Mouse (Mus musculus) stomach, embryonic 14.5 days (tissue): Measurements from ENCODE around the gene Ext2. TPM values are rescaled to one million over a fixed set of nuclear protein-coding genes. Genes with fewer than 3 reads are reported as not detected.
A peak's percentile ranks its signal among the peaks of the same experiment; 100 is the strongest.

Experiments used
- ATAC-seq: fragments of 200-750 bp; cut with Nextera tagmentation; 2 replicates; pipeline ENCODE4 v1.8.0; 2017; ENCODE audit warnings: low read depth, moderate TSS enrichment; ENCODE audit not compliant: insufficient number of reproducible peaks, insufficient read depth, low FRiP score
- H3K27ac ChIP-seq: fragments of 300-500 bp; sonication (generic); 2 replicates; pipeline ENCODE4 v1.5.1; 2014; ENCODE audit warnings: mild to moderate bottlenecking, low read length, moderate library complexity, mixed read lengths
- H3K27me3 ChIP-seq: fragments of 300-500 bp; sonication (generic); 2 replicates; pipeline ENCODE4 v1.6.1; 2014; ENCODE audit warnings: low read length, control low read depth, mixed read lengths; ENCODE audit not compliant: control insufficient read depth, insufficient read depth
- H3K36me3 ChIP-seq: fragments of 300-500 bp; sonication (generic); 2 replicates; pipeline ENCODE4 v1.6.1; 2014; ENCODE audit warnings: mild to moderate bottlenecking, control low read depth, low read length, moderate library complexity, mixed read lengths; ENCODE audit not compliant: control insufficient read depth, insufficient read depth
- H3K4me1 ChIP-seq: fragments of 300-500 bp; sonication (generic); 2 replicates; pipeline ENCODE4 v1.6.1; 2014; ENCODE audit warnings: low read length, control low read depth, mixed read lengths; ENCODE audit not compliant: control insufficient read depth, insufficient read depth
- H3K4me2 ChIP-seq: fragments of 300-500 bp; sonication (generic); replicated peaks from 2 replicates; pipeline ENCODE4 v1.6.1; 2014; ENCODE audit warnings: low read depth, low read length, control low read depth
- H3K4me3 ChIP-seq: fragments of 300-500 bp; sonication (generic); 2 replicates; pipeline ENCODE4 v1.5.1; 2014; ENCODE audit warnings: low read depth, low read length, control low read depth
- H3K9ac ChIP-seq: fragments of 300-500 bp; sonication (generic); replicated peaks from 2 replicates; pipeline ENCODE4 v1.6.1; 2014; ENCODE audit warnings: low read depth, mild to moderate bottlenecking, control low read depth, low read length, moderate library complexity, mixed read lengths
- H3K9me3 ChIP-seq: fragments of 300-500 bp; sonication (generic); 2 replicates; pipeline ENCODE4 v1.6.1; 2016; ENCODE audit warnings: low read depth, low read length, control low read depth; ENCODE audit not compliant: control insufficient read depth
- WGBS: fragments of 180-500 bp; shearing (Covaris S2); extraction: QIAGEN DNeasy Blood & Tissue Kit; methylation state at CpG from one replicate; pipeline ENCODE4 v1.1.7; 2014; 5-methylcytosine and 5-hydroxymethylcytosine counted together
- polyA plus RNA-seq: library from polyadenylated mRNA; unstranded; fragments of >200 nt; fragmentation: Nextera tagmentation; extraction: Ambion mirVana; gene quantifications from 2 replicates; pipeline ENCODE4 v1.2.1, GENCODE M21; 2014

The Ext2 gene
- polyA plus RNA-seq, result 110 and 113 TPM in 2 replicates

DNA sequence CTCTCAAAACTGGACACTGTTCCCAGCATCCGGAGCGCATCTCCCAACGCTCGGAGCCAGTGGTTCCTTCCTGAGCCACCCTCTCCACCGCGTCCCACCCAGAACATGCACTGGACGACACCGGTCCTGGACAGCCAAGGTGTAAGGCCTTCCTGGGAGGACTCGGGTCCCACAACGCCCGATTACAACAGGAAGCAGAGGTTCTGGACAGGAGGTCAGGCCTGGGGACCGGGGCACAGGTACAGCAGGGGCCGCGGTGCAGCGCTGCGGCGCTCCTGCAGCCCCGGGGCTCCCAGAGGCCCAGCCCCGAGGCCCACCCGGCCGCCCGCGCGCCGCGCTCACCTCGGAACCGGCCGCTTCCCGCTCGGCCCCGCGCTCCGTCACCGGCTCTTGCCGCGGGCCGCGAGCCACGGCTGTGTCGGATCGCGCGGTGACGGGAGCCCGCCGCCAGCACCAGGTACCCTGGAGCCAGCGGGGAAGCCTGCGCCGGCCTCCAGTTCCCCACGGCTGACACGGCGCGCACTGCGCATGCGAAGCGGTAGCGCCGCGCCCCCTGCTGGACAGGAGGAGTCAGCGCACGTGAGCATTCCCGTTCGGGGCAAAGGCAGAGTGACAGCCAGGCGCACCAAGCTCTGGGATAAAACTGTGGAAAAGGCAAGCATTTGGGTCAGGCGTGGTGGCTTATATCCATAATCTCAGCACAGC lies at the start of gene Ext2:
Ext2 (minus strand) TSS at position 524 of the 705 bp plus-strand sequence.
- peak within 1 kb of the TSS; percentile 91 for H3K4me3 ChIP-seq
- peak within 1 kb of the TSS; percentile 85 for H3K4me2 ChIP-seq
- no peak within 1 kb of the TSS for H3K27ac ChIP-seq
- peak; percentile 91 for ATAC-seq
- H3K9ac ChIP-seq, result peak within 1 kb of the TSS; percentile 89
- under 1% methylated on average over 66 of the region's 66 CpGs for WGBS
- H3K9me3 ChIP-seq, result no peaks in the 10 kb centered on the region
- H3K27me3 ChIP-seq, result no peaks in the 10 kb centered on the region
- peaks cover 7% of the 10 kb centered on the region; the same call in 1 of the 2 replicates for H3K4me1 ChIP-seq
- H3K36me3 ChIP-seq, result peaks cover 4% of the 10 kb centered on the region; the same call in 1 of the 2 replicates

DNA sequence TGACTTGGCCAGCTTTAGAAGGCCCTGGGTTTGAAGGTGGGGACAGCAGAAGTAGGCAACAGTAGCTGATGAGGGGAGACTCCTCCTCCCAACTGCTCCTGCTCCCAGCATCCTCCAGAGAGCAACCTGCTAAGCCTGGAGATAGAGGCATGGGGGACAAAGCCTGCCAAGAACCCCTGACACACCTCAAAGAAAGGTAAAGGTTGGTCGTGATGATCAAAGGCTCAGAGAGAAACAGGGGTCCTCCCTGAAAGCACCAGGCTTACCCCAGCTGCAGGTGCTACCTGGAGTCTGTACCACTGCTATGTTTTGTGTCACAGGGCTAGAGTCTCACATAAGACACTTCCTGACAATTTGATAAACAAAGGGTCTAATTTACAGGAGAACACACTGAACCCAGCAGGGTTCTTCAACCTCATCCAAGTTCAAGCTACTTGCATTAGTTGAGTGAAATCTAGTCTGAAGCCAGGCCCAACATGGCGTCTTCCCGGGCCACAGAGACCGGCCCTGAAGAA lies 49.1 kb upstream of the Ext2 start:
- Histone ChIP-seq H3K27ac (no peak overlapping the region), H3K4me2 (no peak overlapping the region), H3K36me3 (no peaks in the 10 kb centered on the region), H3K9me3 (no peaks in the 10 kb centered on the region), H3K27me3 (no peaks in the 10 kb centered on the region), H3K9ac (no peak overlapping the region), H3K4me3 (no peak overlapping the region), H3K4me1 (peaks cover 6% of the 10 kb centered on the region; the same call in 1 of the 2 replicates)
- no peak for ATAC-seq
- WGBS, result 83% methylated on average over 4 of the region's 4 CpGs

DNA sequence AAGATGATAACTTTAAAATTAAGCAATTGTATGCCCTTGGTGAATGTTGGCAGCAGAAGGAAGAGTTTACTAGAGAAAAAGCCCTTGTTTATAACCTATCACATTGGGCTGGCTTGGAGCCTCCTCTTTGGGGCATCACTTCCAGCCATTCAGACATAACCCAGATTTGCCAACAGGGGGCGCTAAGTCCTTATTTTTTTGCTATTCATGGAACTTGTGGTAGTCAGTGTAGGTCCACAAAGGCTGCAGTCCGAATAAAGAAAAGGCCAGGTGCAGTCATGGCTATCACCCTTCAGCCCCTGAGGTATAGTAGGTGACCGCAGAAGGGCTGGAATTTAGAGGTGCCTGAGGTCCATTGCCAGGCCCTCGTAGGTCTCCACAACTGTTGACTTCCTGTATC lies 48.5 kb upstream of the Ext2 start:
- Histone ChIP-seq H3K4me2 (no peak overlapping the region), H3K9me3 (no peaks in the 10 kb centered on the region), H3K27ac (no peak overlapping the region), H3K27me3 (no peaks in the 10 kb centered on the region), H3K9ac (no peak overlapping the region), H3K4me1 (peaks cover 6% of the 10 kb centered on the region; the same call in 1 of the 2 replicates), H3K36me3 (no peaks in the 10 kb centered on the region), H3K4me3 (no peak overlapping the region)
- peak; percentile 42; the same call in 1 of the 2 replicates for ATAC-seq
- WGBS, result 41% methylated on average over 4 of the region's 4 CpGs

DNA sequence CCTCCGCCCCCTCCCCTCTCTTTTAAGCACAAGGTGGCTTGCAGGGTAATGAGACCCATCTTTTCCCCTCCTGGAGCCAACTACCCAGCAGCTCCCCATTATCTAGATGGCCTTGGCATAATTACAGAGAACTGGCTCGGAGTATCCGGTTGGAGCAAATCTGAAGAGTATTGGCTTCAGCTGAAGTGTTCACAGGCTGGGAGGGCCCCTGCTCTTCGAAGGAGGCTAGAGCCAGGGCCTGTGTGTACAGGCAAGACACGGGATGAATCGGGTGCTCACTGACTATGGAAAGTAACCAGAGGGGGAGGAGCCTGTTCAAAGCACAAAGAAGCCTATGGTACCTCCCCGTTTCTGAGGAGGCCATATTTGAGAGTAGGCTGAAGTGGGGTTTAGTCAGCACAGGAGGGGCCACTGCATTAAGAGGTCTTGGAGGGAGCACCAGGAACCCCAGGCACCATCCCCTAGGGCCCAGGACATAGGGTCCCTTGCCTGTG lies 46.8 kb upstream of the Ext2 start, which contains the start of gene Accsl:
Accsl (minus strand) TSS at position 51 of the 494 bp plus-strand sequence.
- Histone ChIP-seq H3K4me3 (no peak within 1 kb of the TSS), H3K9ac (no peak within 1 kb of the TSS), H3K4me1 (peaks cover 6% of the 10 kb centered on the region; the same call in 1 of the 2 replicates), H3K36me3 (no peaks in the 10 kb centered on the region), H3K4me2 (no peak within 1 kb of the TSS), H3K27ac (no peak within 1 kb of the TSS), H3K9me3 (no peaks in the 10 kb centered on the region), H3K27me3 (no peaks in the 10 kb centered on the region)
- ATAC-seq, result no peak
- 68% methylated on average over 7 of the region's 7 CpGs for WGBS

DNA sequence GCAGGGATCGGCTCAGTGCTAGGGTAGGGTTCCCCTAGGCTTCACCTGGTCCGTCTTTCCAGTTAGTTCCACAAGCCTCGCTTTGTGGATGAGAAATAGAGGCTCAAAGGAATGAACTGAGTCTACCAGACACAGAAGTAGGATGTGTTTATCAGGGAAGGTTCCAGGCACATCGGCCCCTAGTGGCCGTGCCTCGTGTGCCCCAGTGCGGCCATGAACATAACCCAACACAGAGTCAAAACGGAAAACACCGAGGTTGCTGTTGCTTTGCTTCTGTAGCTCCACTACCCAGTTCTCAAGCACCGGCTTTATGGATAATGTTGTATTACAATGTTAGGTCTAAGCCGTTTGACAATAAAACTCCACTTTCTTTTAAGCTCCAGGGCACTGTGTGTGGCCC lies 46.2 kb upstream of the Ext2 start:
- Histone ChIP-seq H3K27ac (no peak overlapping the region), H3K9me3 (no peaks in the 10 kb centered on the region), H3K4me2 (no peak overlapping the region), H3K4me3 (no peak overlapping the region), H3K36me3 (no peaks in the 10 kb centered on the region), H3K27me3 (no peaks in the 10 kb centered on the region), H3K4me1 (peaks cover 4% of the 10 kb centered on the region; the same call in 1 of the 2 replicates), H3K9ac (no peak overlapping the region)
- no peak for ATAC-seq
- WGBS, result 84% methylated on average over 11 of the region's 11 CpGs

DNA sequence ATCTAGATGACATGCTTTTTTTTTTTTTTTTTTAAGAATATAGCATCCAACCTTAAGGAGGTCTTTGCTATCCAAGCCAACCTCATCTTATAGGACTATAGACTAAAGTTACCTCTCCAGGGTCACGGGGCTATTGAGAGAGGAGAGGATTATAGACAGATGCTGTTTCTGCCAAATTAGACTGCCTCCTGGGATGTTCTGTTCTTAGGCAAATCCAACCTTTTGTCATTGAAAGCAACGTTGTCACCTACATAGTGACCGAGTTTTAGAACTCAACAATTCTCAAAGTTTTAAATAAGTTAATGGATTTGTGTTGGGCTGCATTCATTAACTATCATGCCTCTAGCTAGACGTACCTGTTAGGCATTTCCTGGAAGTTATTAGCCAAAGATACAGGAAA lies 40.9 kb upstream of the Ext2 start:
- no peaks in the 10 kb centered on the region for H3K4me1 ChIP-seq
- H3K36me3 ChIP-seq, result no peaks in the 10 kb centered on the region
- H3K4me3 ChIP-seq, result no peak overlapping the region
- no peak overlapping the region for H3K9ac ChIP-seq
- WGBS, result 79% methylated on average over 4 of the region's 4 CpGs
- H3K4me2 ChIP-seq, result no peak overlapping the region
- H3K27ac ChIP-seq, result no peak overlapping the region
- ATAC-seq, result no peak
- H3K9me3 ChIP-seq, result no peaks in the 10 kb centered on the region
- H3K27me3 ChIP-seq, result no peaks in the 10 kb centered on the region

DNA sequence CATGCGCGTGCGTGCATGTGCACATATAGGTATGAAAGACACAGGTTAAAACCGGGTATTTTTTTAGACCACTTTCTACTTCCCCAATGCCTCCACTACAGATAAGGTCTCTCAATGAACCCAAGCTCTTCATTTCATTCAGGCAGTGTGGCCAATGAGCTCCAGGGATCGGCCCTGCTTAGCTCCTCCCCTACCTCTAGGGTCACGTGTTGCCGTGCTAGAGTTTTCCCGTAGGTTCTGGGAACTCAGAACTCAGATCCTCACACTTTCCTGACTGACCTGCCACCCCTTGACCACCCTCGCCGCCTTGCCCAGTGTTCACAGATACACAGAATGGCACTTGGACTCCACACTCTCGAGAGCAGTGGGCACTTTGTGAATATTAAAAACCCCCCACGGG lies 36.5 kb upstream of the Ext2 start:
- H3K9ac ChIP-seq, result no peak overlapping the region
- no peak overlapping the region for H3K27ac ChIP-seq
- no peaks in the 10 kb centered on the region for H3K27me3 ChIP-seq
- H3K4me2 ChIP-seq, result no peak overlapping the region
- H3K4me1 ChIP-seq, result peaks cover 4% of the 10 kb centered on the region; the same call in 1 of the 2 replicates
- ATAC-seq, result no peak
- no peaks in the 10 kb centered on the region for H3K36me3 ChIP-seq
- no peak overlapping the region for H3K4me3 ChIP-seq
- 68% methylated on average over 12 of the region's 12 CpGs for WGBS
- no peaks in the 10 kb centered on the region for H3K9me3 ChIP-seq

DNA sequence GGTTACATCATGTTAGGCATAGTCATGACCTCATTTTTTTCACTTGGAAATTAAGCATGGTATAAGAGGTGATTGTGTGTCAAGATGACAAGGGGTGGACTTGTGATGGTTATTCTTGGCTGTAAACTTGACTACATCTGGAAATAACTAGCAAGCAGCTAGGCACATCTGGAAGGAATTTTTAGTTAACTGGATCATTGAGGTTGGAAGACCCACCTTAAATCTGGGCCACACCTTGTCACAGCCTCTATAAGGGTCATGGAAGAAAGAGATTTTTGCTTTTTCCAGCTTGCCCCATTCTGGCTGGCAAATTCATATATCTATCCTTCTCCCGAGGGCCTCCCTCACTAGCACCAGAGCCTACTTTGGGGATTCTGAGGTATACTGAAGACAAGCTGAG lies 28.9 kb upstream of the Ext2 start:
- Histone ChIP-seq H3K36me3 (no peaks in the 10 kb centered on the region), H3K27me3 (no peaks in the 10 kb centered on the region), H3K9ac (no peak overlapping the region), H3K9me3 (no peaks in the 10 kb centered on the region), H3K4me1 (peaks cover 10% of the 10 kb centered on the region; the same call in 1 of the 2 replicates), H3K27ac (no peak overlapping the region), H3K4me3 (no peak overlapping the region), H3K4me2 (no peak overlapping the region)
- 88% methylated on average over 1 of the region's 1 CpGs for WGBS
- ATAC-seq, result no peak
